Mouse (Mus musculus) kidney, embryonic 14.5 days (tissue): ENCODE measurements at regions not wholly inside any gene's neighbourhood (a gene's known extent, or its start where the extent isn't known, plus 50 kb on each side); places are given as distances from the start of the nearest gene placed in this dataset.

Experiments
- ATAC-seq: fragments of 200-750 bp; cut with Nextera tagmentation; 2 replicates; pipeline ENCODE4 v1.8.0; 2017; ENCODE audit warnings: moderate number of reproducible peaks, mild to moderate bottlenecking, moderate TSS enrichment, moderate library complexity; ENCODE audit not compliant: low FRiP score, low TSS enrichment
- H3K27ac ChIP-seq: fragments of 300-500 bp; sonication (generic); 2 replicates; pipeline ENCODE4 v1.5.1; 2014; ENCODE audit warnings: low read depth, mild to moderate bottlenecking, low read length, moderate library complexity, mixed read lengths
- H3K27me3 ChIP-seq: fragments of 300-500 bp; sonication (generic); 2 replicates; pipeline ENCODE4 v1.6.1; 2014; ENCODE audit warnings: mild to moderate bottlenecking, low read length; ENCODE audit not compliant: control insufficient read depth, insufficient read depth
- H3K36me3 ChIP-seq: fragments of 300-500 bp; sonication (generic); 2 replicates; pipeline ENCODE4 v1.6.1; 2014; ENCODE audit warnings: low read length, mixed read lengths; ENCODE audit not compliant: control insufficient read depth, insufficient read depth
- H3K4me1 ChIP-seq: fragments of 300-500 bp; sonication (generic); 2 replicates; pipeline ENCODE4 v1.6.1; 2014; ENCODE audit warnings: low read length, mixed read lengths; ENCODE audit not compliant: control insufficient read depth, insufficient read depth
- H3K4me2 ChIP-seq: fragments of 300-500 bp; sonication (generic); replicated peaks from 2 replicates; pipeline ENCODE4 v1.6.1; 2014; ENCODE audit warnings: low read depth, mild to moderate bottlenecking, low read length
- H3K4me3 ChIP-seq: fragments of 300-500 bp; sonication (generic); 2 replicates; pipeline ENCODE4 v1.5.1; 2014; ENCODE audit warnings: mild to moderate bottlenecking, low read length
- H3K9ac ChIP-seq: fragments of 300-500 bp; sonication (generic); 2 replicates; pipeline ENCODE4 v1.6.1; 2014; ENCODE audit warnings: low read depth, mild to moderate bottlenecking, low read length, moderate library complexity
- H3K9me3 ChIP-seq: fragments of 300-500 bp; sonication (generic); 2 replicates; pipeline ENCODE4 v1.6.1; 2016; ENCODE audit warnings: low read length; ENCODE audit not compliant: control insufficient read depth
- WGBS: fragments of 180-500 bp; shearing (Covaris S2); extraction: QIAGEN DNeasy Blood & Tissue Kit; methylation state at CpG from one replicate; pipeline ENCODE4 v1.1.7; 2014; 5-methylcytosine and 5-hydroxymethylcytosine counted together

DNA sequence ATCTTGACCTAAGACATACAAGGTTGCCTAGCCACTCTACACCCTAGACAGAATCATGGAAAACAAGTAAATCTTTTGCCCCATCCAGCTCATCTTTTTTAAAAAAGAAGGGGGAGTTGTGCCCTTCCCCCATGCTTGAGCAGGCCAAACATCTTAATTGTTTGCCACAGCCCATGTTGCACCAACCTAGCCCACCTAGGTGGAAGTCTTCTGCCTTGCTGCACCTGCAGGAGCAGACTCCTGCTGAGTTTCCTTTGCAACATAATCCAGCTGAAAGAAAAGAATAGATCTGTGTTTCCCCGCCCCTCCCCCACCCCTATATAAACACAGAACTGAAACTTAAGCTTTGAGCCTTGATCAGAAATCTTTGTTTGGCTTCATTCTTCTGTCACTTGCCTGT, 1992.9 kb upstream of the Gm38303 start:
- peak; percentile 66; the same call in 1 of the 2 replicates for ATAC-seq
- Histone ChIP-seq H3K36me3 (no peaks in the 10 kb centered on the region), H3K27ac (no peak overlapping the region), H3K27me3 (no peaks in the 10 kb centered on the region), H3K9me3 (no peaks in the 10 kb centered on the region), H3K4me1 (no peaks in the 10 kb centered on the region), H3K4me2 (no peak overlapping the region), H3K9ac (no peak overlapping the region), H3K4me3 (no peak overlapping the region)
- WGBS = 19% methylated on average over 1 of the region's 1 CpGs
